Mouse (Mus musculus) ES-E14 (cell line): ENCODE results near the gene Ss18l1.

Source experiments
- CHD2 ChIP-seq: IDR thresholded peaks from 2 replicates; pipeline ENCODE4 v1.6.1; 2014; ENCODE audit warnings: mild to moderate bottlenecking, low read depth, low read length, inconsistent platforms
- HCFC1 ChIP-seq: IDR thresholded peaks from 2 replicates; pipeline ENCODE4 v1.6.1; 2012; ENCODE audit warnings: low read length, inconsistent platforms, borderline replicate concordance; ENCODE audit not compliant: insufficient read depth
- MAFK ChIP-seq: IDR thresholded peaks from 2 replicates; pipeline ENCODE4 v1.6.1; 2014; ENCODE audit warnings: mild to moderate bottlenecking, low read depth, low read length, inconsistent platforms; ENCODE audit not compliant: insufficient read depth
- ZC3H11A ChIP-seq: IDR thresholded peaks from 2 replicates; pipeline ENCODE4 v1.6.1; 2012; ENCODE audit warnings: low read depth, mild to moderate bottlenecking, inconsistent platforms, low read length, borderline replicate concordance
- ZNF384 ChIP-seq: IDR thresholded peaks from 2 replicates; pipeline ENCODE4 v1.6.1; 2012; ENCODE audit warnings: low read depth, low read length, inconsistent platforms

DNA sequence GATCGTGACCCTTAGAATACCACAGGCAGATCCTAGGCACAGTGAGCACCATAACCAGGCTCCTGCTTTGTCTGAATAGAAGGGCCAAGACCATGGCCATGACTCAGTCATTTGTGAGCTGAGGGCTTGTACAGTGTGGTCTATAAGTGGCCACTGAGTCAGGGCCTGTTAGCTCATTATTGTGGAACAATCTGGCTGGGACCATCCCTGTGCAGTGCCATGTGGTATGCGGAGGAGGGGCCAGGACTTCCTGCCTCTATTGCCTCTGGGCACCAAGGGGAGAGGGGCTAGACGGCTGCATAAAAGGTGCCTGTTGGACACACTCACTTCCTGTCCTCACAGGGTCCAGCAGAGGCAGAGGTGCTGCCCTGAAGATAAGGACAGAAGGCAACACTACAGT is 8.4 kb upstream of the Ss18l1 start:
- TF ChIP-seq MAFK (no peak), ZNF384 (no peak), ZC3H11A (no peak), HCFC1 (no peak), CHD2 (no peak)
